Mouse (Mus musculus) inflammation-experienced regulatory T-cells, adult 6 months (primary cell): ENCODE data around the gene Rasgrp1. TPM values are rescaled to one million over a fixed set of nuclear protein-coding genes. Genes with fewer than 3 reads are reported as not detected.
A peak's percentile ranks its signal among the peaks of the same experiment; 100 is the strongest.

Source experiments
- ATAC-seq: one replicate; pipeline ENCODE4 v1.8.0; 2017
- polyA plus RNA-seq, 3 experiments: library from polyadenylated mRNA; unstranded; fragments of 100-300 nt; shearing (Covaris generic); gene quantifications; one replicate each; pipeline ENCODE4 v1.2.1; 2017

Rasgrp1 gene
- polyA plus RNA-seq, 3 experiments from 2014 or later: 48.9 to 73.3 (median 64.2) TPM

- ATAC-seq: peak; percentile 24
These were observed 11.2 kb downstream of the Rasgrp1 start for GRCm38 (mm10) chr2:117331634-117332033.

- peak; percentile 95 for ATAC-seq
These were observed 14.1 kb downstream of the Rasgrp1 start for GRCm38 (mm10) chr2:117328521-117329285.

GRCm38 (mm10) chr2:117322399-117322798, 20.4 kb downstream of the Rasgrp1 start:
- ATAC-seq: peak; percentile 53

- peak; percentile 26 for ATAC-seq
These were observed 21.6 kb downstream of the Rasgrp1 start for GRCm38 (mm10) chr2:117321231-117321630.

- ATAC-seq: peak; percentile 14
These were observed 23.8 kb downstream of the Rasgrp1 start for GRCm38 (mm10) chr2:117318991-117319390.

- peak; percentile 81 for ATAC-seq
These were observed 29.1 kb downstream of the Rasgrp1 start for GRCm38 (mm10) chr2:117313586-117314235.

- peak; percentile 85 for ATAC-seq
These were observed 30.3 kb downstream of the Rasgrp1 start for GRCm38 (mm10) chr2:117312441-117312895.

GRCm38 (mm10) chr2:117312030-117312429, 30.8 kb downstream of the Rasgrp1 start:
- peak; percentile 0 for ATAC-seq

GRCm38 (mm10) chr2:117311349-117311748, 31.5 kb downstream of the Rasgrp1 start:
- ATAC-seq: no peak

- no peak for ATAC-seq
These were observed 33.8 kb downstream of the Rasgrp1 start for GRCm38 (mm10) chr2:117309046-117309445.

- no peak for ATAC-seq
These were observed 34.8 kb downstream of the Rasgrp1 start for GRCm38 (mm10) chr2:117307959-117308358.

GRCm38 (mm10) chr2:117304941-117305340, 37.9 kb downstream of the Rasgrp1 start:
- no peak for ATAC-seq

GRCm38 (mm10) chr2:117303391-117304350, 39.1 kb downstream of the Rasgrp1 start:
- ATAC-seq: peak; percentile 50

GRCm38 (mm10) chr2:117299596-117300448, 43.0 kb downstream of the Rasgrp1 start:
- ATAC-seq: no peak

GRCm38 (mm10) chr2:117288291-117288690, 54.5 kb downstream of the Rasgrp1 start:
- no peak for ATAC-seq

GRCm38 (mm10) chr2:117263786-117264408, 78.9 kb downstream of the Rasgrp1 start:
- ATAC-seq: peak; percentile 96

- ATAC-seq: no peak
These were observed 80.6 kb downstream of the Rasgrp1 start for GRCm38 (mm10) chr2:117262184-117262583.

- no peak for ATAC-seq
These were observed 85.2 kb downstream of the Rasgrp1 start for GRCm38 (mm10) chr2:117257617-117258016.

- no peak for ATAC-seq
These were observed 87.4 kb downstream of the Rasgrp1 start for GRCm38 (mm10) chr2:117255415-117255814.

- peak; percentile 18 for ATAC-seq
These were observed 92.7 kb downstream of the Rasgrp1 start for GRCm38 (mm10) chr2:117250001-117250510.
